Mouse (Mus musculus): Measurements from ENCODE around the gene Fsd2.

Fsd2 gene

GRCm38 (mm10) chr7:81566892-81567291, at the start of gene Fsd2:
Fsd2 (minus strand) TSS chr7:81566944.
- no peak for DNase-seq (ENCODE audit: low read depth, low spot score)

- DNase-seq (ENCODE audit: low read depth, low spot score), result no peak
Observed at GRCm38 (mm10) chr7:81615031-81615430, 48.3 kb upstream of the Fsd2 start.

GRCm38 (mm10) chr7:81612856-81613635, 46.3 kb upstream of the Fsd2 start:
- no peak for DNase-seq (ENCODE audit: low read depth, low spot score)

GRCm38 (mm10) chr7:81610125-81610524, 43.4 kb upstream of the Fsd2 start:
- no peak for DNase-seq (ENCODE audit: low read depth, low spot score)

GRCm38 (mm10) chr7:81606452-81606851, 39.7 kb upstream of the Fsd2 start:
- DNase-seq (ENCODE audit: low read depth, low spot score), result no peak

- no peak for DNase-seq (ENCODE audit: low read depth, low spot score)
Observed at GRCm38 (mm10) chr7:81605489-81605888, 38.7 kb upstream of the Fsd2 start.

GRCm38 (mm10) chr7:81604991-81605390, 38.2 kb upstream of the Fsd2 start:
- DNase-seq (ENCODE audit: low read depth, low spot score), result no peak

GRCm38 (mm10) chr7:81599379-81600280, 32.9 kb upstream of the Fsd2 start:
- no peak for DNase-seq (ENCODE audit: low read depth, low spot score)

- no peak for DNase-seq (ENCODE audit: low read depth, low spot score)
Observed at GRCm38 (mm10) chr7:81597660-81598059, 30.9 kb upstream of the Fsd2 start.

- no peak for DNase-seq (ENCODE audit: low read depth, low spot score)
Observed at GRCm38 (mm10) chr7:81596086-81596485, 29.3 kb upstream of the Fsd2 start.

GRCm38 (mm10) chr7:81595056-81595455, 28.3 kb upstream of the Fsd2 start:
- DNase-seq (ENCODE audit: low read depth, low spot score), result no peak

GRCm38 (mm10) chr7:81593387-81593786, 26.6 kb upstream of the Fsd2 start:
- no peak for DNase-seq (ENCODE audit: low read depth, low spot score)

- no peak for DNase-seq (ENCODE audit: low read depth, low spot score)
Observed at GRCm38 (mm10) chr7:81592686-81593085, 25.9 kb upstream of the Fsd2 start.

- no peak for DNase-seq (ENCODE audit: low read depth, low spot score)
Observed at GRCm38 (mm10) chr7:81587238-81587637, 20.5 kb upstream of the Fsd2 start.

- no peak for DNase-seq (ENCODE audit: low read depth, low spot score)
Observed at GRCm38 (mm10) chr7:81585326-81585725, 18.6 kb upstream of the Fsd2 start.

- no peak for DNase-seq (ENCODE audit: low read depth, low spot score)
Observed at GRCm38 (mm10) chr7:81583512-81583911, 16.8 kb upstream of the Fsd2 start.

- no peak for DNase-seq (ENCODE audit: low read depth, low spot score)
Observed at GRCm38 (mm10) chr7:81579312-81579711, 12.6 kb upstream of the Fsd2 start.

- DNase-seq (ENCODE audit: low read depth, low spot score), result no peak
Observed at GRCm38 (mm10) chr7:81578413-81578812, 11.7 kb upstream of the Fsd2 start.

- no peak for DNase-seq (ENCODE audit: low read depth, low spot score)
Observed at GRCm38 (mm10) chr7:81577872-81578271, 11.1 kb upstream of the Fsd2 start.

- DNase-seq (ENCODE audit: low read depth, low spot score), result no peak
Observed at GRCm38 (mm10) chr7:81575606-81576005, 8.9 kb upstream of the Fsd2 start.

- no peak for DNase-seq (ENCODE audit: low read depth, low spot score)
Observed at GRCm38 (mm10) chr7:81573821-81574220, 7.1 kb upstream of the Fsd2 start.

- no peak for DNase-seq (ENCODE audit: low read depth, low spot score)
Observed at GRCm38 (mm10) chr7:81573397-81573796, 6.7 kb upstream of the Fsd2 start.
